Mouse (Mus musculus) MEL (cell line): ENCODE measurements at regions not wholly inside any gene's neighbourhood (a gene's known extent, or its start where the extent isn't known, plus 50 kb on each side); places are given as distances from the start of the nearest gene placed in this dataset.

Experiments
- DNase-seq: peaks from one replicate; pipeline ENCODE4 v3.0.0; 2011; ENCODE audit warnings: low read depth, low spot score
- H3K27ac ChIP-seq: 2 replicates; pipeline ENCODE4 v1.5.1; 2012; ENCODE audit warnings: low read depth, mild to moderate bottlenecking, control low read depth, low read length, moderate library complexity; ENCODE audit not compliant: control insufficient read depth
- H3K27me3 ChIP-seq, 2 experiments: fragments of 150-350 bp in 1 of 2; sonication (generic) in 1 of 2; 2 replicates each; pipeline ENCODE4 v1.6.1; 2012; ENCODE audit warnings: low read length in 2 of 2, mild to moderate bottlenecking in 2 of 2, improper control_type of control experiment in 1 of 2, moderate library complexity in 1 of 2; ENCODE audit not compliant: insufficient read depth in 2 of 2, control insufficient read depth in 1 of 2
- H3K36me3 ChIP-seq, 2 experiments: 2 replicates each; pipeline ENCODE4 v1.6.1; 2012 to 2014; ENCODE audit warnings: low read length in 2 of 2, improper control_type of control experiment in 1 of 2, inconsistent platforms in 1 of 2, mild to moderate bottlenecking in 1 of 2; ENCODE audit not compliant: insufficient read depth in 2 of 2, control insufficient read depth in 1 of 2
- H3K4me1 ChIP-seq, 2 experiments: fragments of 150-350 bp in 1 of 2; sonication (generic) in 1 of 2; 2 replicates each; pipeline ENCODE4 v1.6.1; 2012; ENCODE audit warnings: low read length in 2 of 2, improper control_type of control experiment in 1 of 2, mild to moderate bottlenecking in 1 of 2; ENCODE audit not compliant: insufficient read depth in 2 of 2, control insufficient read depth in 1 of 2
- H3K4me3 ChIP-seq, 2 experiments: fragments of 150-350 bp in 1 of 2; sonication (generic) in 1 of 2; 2 replicates each; pipeline ENCODE4 v1.5.1; 2012; ENCODE audit warnings: low read depth in 2 of 2, low read length in 2 of 2, mild to moderate bottlenecking in 2 of 2, moderate library complexity in 2 of 2, control low read depth in 1 of 2, improper control_type of control experiment in 1 of 2; ENCODE audit not compliant: control insufficient read depth in 1 of 2, insufficient read depth in 1 of 2
- H3K79me2 ChIP-seq: 2 replicates; pipeline ENCODE4 v1.6.1; 2012; ENCODE audit warnings: mild to moderate bottlenecking, low read length, moderate library complexity; ENCODE audit not compliant: control insufficient read depth, poor library complexity, insufficient read depth
- H3K9ac ChIP-seq: 2 replicates; pipeline ENCODE4 v1.6.1; 2012; ENCODE audit warnings: low read depth, mild to moderate bottlenecking, control low read depth, low read length, moderate library complexity; ENCODE audit not compliant: control insufficient read depth, poor library complexity, severe bottlenecking
- H3K9me3 ChIP-seq: fragments of 150-350 bp; sonication (generic); replicated peaks from 2 replicates; pipeline ENCODE4 v1.6.1; 2012; ENCODE audit warnings: mild to moderate bottlenecking, low read length, improper control_type of control experiment, moderate library complexity; ENCODE audit not compliant: insufficient read depth
- BHLHE40 ChIP-seq: IDR thresholded peaks from 2 replicates; pipeline ENCODE4 v1.6.1; 2012; ENCODE audit warnings: low read depth, mild to moderate bottlenecking, inconsistent platforms, low read length, improper control_type of control experiment, borderline replicate concordance
- CHD1 ChIP-seq: IDR thresholded peaks from 2 replicates; pipeline ENCODE4 v1.6.1; 2012; ENCODE audit warnings: low read depth, mild to moderate bottlenecking, inconsistent platforms, low read length, improper control_type of control experiment
- CHD2 ChIP-seq: IDR thresholded peaks from 2 replicates; pipeline ENCODE4 v1.6.1; 2011; ENCODE audit warnings: low read length, improper control_type of control experiment
- CTCF ChIP-seq, 3 experiments: IDR thresholded peaks in 2 of 3; conservative IDR thresholded peaks in 1 of 3; 2 replicates each; pipeline ENCODE4 v1.5.1; 2011 to 2012; ENCODE audit warnings: low read length in 3 of 3, low read depth in 2 of 3, mild to moderate bottlenecking in 2 of 3, improper control_type of control experiment in 1 of 3, inconsistent platforms in 1 of 3, mixed read lengths in 1 of 3, moderate library complexity in 1 of 3; ENCODE audit not compliant: control insufficient read depth in 1 of 3, insufficient read depth in 1 of 3, poor library complexity in 1 of 3, severe bottlenecking in 1 of 3
- ELF1 ChIP-seq: IDR thresholded peaks from 2 replicates; pipeline ENCODE4 v1.6.1; 2014; ENCODE audit warnings: low read depth, mild to moderate bottlenecking, inconsistent platforms, low read length, improper control_type of control experiment, moderate library complexity
- ETS1 ChIP-seq: IDR thresholded peaks from 2 replicates; pipeline ENCODE4 v1.6.1; 2012; ENCODE audit warnings: low read depth, mild to moderate bottlenecking, inconsistent platforms, low read length, improper control_type of control experiment, moderate library complexity
- GABPA ChIP-seq: IDR thresholded peaks from 2 replicates; pipeline ENCODE4 v1.6.1; 2012; ENCODE audit warnings: low read depth, mild to moderate bottlenecking, inconsistent platforms, low read length, improper control_type of control experiment, moderate library complexity
- JUND ChIP-seq: IDR thresholded peaks from 2 replicates; pipeline ENCODE4 v1.6.1; 2011; ENCODE audit warnings: low read depth, mild to moderate bottlenecking, improper control_type of control experiment, low read length
- KAT2A ChIP-seq: conservative IDR thresholded peaks from 2 replicates; pipeline ENCODE4 v1.6.1; 2012; ENCODE audit warnings: low read depth, low read length, improper control_type of control experiment, inconsistent platforms
- MAFK ChIP-seq: IDR thresholded peaks from 2 replicates; pipeline ENCODE4 v1.6.1; 2011; ENCODE audit warnings: low read depth, mild to moderate bottlenecking, low read length, improper control_type of control experiment, borderline replicate concordance
- MYB ChIP-seq: IDR thresholded peaks from 2 replicates; pipeline ENCODE4 v1.6.1; 2011; ENCODE audit warnings: mild to moderate bottlenecking, low read depth, low read length, improper control_type of control experiment
- MYC ChIP-seq: IDR thresholded peaks from 2 replicates; pipeline ENCODE4 v1.6.1; 2011; ENCODE audit warnings: low read depth, mild to moderate bottlenecking, low read length, improper control_type of control experiment, moderate library complexity
- NELFE ChIP-seq: IDR thresholded peaks from 2 replicates; pipeline ENCODE4 v1.6.1; 2011; ENCODE audit warnings: low read depth, low read length, improper control_type of control experiment
- RAD21 ChIP-seq: IDR thresholded peaks from 2 replicates; pipeline ENCODE4 v1.6.1; 2011; ENCODE audit warnings: mild to moderate bottlenecking, low read depth, low read length, improper control_type of control experiment
- RCOR1 ChIP-seq: IDR thresholded peaks from 2 replicates; pipeline ENCODE4 v1.6.1; 2012; ENCODE audit warnings: low read depth, mild to moderate bottlenecking, inconsistent platforms, low read length, improper control_type of control experiment
- SMC3 ChIP-seq: IDR thresholded peaks from 2 replicates; pipeline ENCODE4 v1.6.1; 2011; ENCODE audit warnings: low read depth, low read length, improper control_type of control experiment
- TBP ChIP-seq: IDR thresholded peaks from 2 replicates; pipeline ENCODE4 v1.8.0; 2011; ENCODE audit warnings: low read depth, low read length, improper control_type of control experiment
- UBTF ChIP-seq: IDR thresholded peaks from 2 replicates; pipeline ENCODE4 v1.6.1; 2012; ENCODE audit warnings: low read depth, mild to moderate bottlenecking, inconsistent platforms, low read length, improper control_type of control experiment, moderate library complexity, borderline replicate concordance; ENCODE audit not compliant: insufficient read depth
- ZMIZ1 ChIP-seq: IDR thresholded peaks from 2 replicates; pipeline ENCODE4 v1.6.1; 2012; ENCODE audit warnings: low read depth, mild to moderate bottlenecking, inconsistent platforms, low read length, improper control_type of control experiment, moderate library complexity

DNA sequence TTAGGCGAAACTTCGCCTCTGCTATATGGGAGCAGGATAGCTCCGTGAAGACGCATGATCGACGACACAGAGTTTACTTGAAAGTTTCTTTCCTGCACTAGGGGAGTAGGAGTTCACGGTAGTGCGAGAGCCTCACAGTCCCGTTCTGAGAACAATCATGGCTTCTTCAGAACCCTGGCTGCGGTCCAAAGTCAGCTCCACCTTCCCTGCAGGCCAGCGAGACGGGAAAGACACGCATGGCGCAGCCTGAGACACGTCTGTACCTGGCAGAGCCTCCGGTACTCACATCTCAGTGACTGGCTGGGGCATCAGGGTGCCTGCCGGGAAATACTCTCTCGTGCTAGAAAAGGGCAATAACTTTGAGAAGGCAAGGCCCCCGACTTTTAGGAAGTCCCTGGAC is 193.8 kb upstream of the Klf4 start:
- no peak overlapping the region for H3K9ac ChIP-seq
- no peak for DNase-seq
- no peaks in the 10 kb centered on the region for H3K27me3 ChIP-seq
- TF ChIP-seq MAFK (no peak), UBTF (no peak), BHLHE40 (no peak), CTCF (IDR thresholded peaks at IDR 0.05 in 2 of 3, conservative IDR thresholded peaks at IDR 0.05 in 1 of 3; ENCODE audit: control insufficient read depth in 1 of 3, insufficient read depth in 1 of 3, low read depth in 2 of 3, low read length in 3 of 3, poor library complexity in 1 of 3, severe bottlenecking in 1 of 3) (no peak), JUND (no peak), TBP (no peak), KAT2A (no peak), GABPA (no peak), MYB (no peak), MYC (no peak), ZMIZ1 (no peak), CHD1 (no peak), NELFE (no peak), CHD2 (no peak), RAD21 (no peak), RCOR1 (no peak), SMC3 (no peak), ETS1 (no peak)
- no peaks in the 10 kb centered on the region for H3K79me2 ChIP-seq
- no peak overlapping the region for H3K4me3 ChIP-seq
- no peaks in the 10 kb centered on the region for H3K36me3 ChIP-seq
- no peaks in the 10 kb centered on the region for H3K4me1 ChIP-seq
- no peaks in the 10 kb centered on the region for H3K9me3 ChIP-seq
- H3K27ac ChIP-seq = no peak overlapping the region

DNA sequence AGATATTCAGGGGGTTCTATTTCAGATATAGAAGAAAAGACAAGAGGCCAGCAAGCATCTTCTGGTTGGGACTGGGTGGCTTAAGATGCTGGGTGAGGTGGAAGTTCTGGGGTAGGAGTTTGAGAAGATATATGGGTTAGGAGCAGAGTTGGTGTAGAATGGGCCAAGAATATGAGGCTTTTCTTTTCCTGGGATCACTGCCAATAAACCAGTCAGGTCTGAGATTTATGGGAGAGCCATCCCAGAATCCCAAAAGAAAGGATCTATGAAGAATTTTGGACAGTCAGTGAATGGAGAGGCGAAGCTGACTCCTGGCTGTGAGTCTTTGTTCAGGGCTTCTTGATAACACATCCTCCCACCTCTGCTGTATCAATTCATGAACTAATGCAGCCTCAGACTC is 192.0 kb upstream of the Klf4 start:
- Histone ChIP-seq H3K9ac (no peak overlapping the region), H3K27me3 (no peaks in the 10 kb centered on the region), H3K9me3 (no peaks in the 10 kb centered on the region), H3K79me2 (no peaks in the 10 kb centered on the region), H3K4me1 (no peaks in the 10 kb centered on the region), H3K36me3 (no peaks in the 10 kb centered on the region), H3K27ac (no peak overlapping the region), H3K4me3 (no peak overlapping the region)
- TF ChIP-seq ELF1 = no peak
- TF ChIP-seq UBTF = no peak
- no peak for DNase-seq
